Mouse (Mus musculus): Measurements from ENCODE around the gene Vstm2a. TPM values are rescaled to one million over a fixed set of nuclear protein-coding genes. Genes with fewer than 3 reads are reported as not detected.

Vstm2a gene
- not detected in 2 replicates for polyA plus RNA-seq (2012)

DNA sequence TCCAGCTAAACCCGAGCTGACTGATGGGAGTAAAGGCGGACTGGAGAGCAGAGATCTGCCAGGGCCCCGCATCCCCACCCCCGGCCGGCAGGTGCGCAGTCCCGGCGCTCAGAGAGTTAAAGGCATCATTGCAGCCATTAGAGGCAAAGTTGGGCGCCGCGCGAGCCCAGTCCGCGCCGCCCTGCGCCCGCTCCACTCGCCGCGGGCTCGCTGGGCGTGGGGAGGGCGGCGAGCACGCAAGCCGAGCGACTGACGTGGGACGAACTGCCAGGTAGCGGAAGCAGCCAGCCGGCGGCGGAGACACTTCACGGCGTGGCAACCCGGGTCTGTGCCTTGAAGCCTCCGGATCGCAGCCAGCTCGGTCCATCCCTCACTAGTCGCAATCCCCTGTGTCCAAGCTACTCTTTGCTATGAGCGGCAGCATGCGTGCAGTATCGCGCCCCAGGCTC lies at the start of gene Vstm2a:
Gene Vstm2a, plus strand, starts transcription at position 252 of the 449 bp plus-strand sequence.
- no peak for TF ChIP-seq GATA1 (IDR thresholded peaks at IDR 0.05; ENCODE audit: low read length)

- no peak for TF ChIP-seq GATA1 (IDR thresholded peaks at IDR 0.05; ENCODE audit: low read length)
Observed at GRCm38 (mm10) chr11:16257011-16257410, 513 bp upstream of the Vstm2a start.

DNA sequence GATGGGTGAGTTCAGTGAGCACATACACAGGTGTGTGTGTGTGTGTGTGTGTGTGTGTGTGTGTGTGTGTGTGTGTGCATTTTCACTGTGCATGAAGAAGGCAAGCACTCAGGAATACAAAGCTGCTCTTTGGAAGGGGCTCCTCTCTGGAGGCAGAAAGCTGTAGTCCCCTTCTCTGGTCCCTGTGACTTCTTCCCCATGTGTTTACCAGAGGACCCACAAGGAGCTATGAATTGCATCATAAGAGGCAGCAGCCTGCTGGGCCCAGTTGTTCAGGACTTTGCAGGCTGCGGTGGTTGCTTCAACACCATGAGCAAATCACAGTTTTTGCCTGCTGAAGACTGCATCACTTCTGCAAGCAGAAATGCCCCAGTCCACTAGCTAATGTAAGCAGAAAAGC lies 776 bp downstream of the Vstm2a start:
- TF ChIP-seq GATA1 (IDR thresholded peaks at IDR 0.05; ENCODE audit: low read length), result no peak

DNA sequence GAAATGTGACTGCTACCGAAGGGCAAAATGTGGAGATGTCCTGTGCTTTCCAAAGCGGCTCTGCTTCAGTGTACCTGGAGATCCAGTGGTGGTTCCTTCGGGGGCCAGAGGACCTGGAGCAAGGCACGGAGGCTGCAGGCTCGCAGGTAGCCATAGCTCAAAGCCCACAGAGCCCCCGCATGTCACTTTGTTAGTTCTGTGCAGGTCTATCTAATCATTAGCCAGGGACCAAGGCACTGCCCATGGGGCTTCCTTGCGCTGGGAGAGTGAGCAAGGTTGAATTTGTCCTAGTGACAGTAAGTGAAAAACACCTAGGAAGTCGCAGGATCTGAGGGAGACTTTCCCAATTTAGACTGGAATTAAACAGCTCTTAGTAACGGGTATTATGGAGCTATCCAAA lies 2.4 kb downstream of the Vstm2a start:
- TF ChIP-seq GATA1 (IDR thresholded peaks at IDR 0.05; ENCODE audit: low read length), result no peak

- TF ChIP-seq GATA1 (IDR thresholded peaks at IDR 0.05; ENCODE audit: low read length), result no peak
Observed at GRCm38 (mm10) chr11:16260764-16261578, 3.4 kb downstream of the Vstm2a start.

GRCm38 (mm10) chr11:16268396-16268795 lies 10.9 kb downstream of the Vstm2a start:
- no peak for TF ChIP-seq GATA1 (IDR thresholded peaks at IDR 0.05; ENCODE audit: low read length)

- TF ChIP-seq GATA1 (IDR thresholded peaks at IDR 0.05; ENCODE audit: low read length), result no peak
Observed at GRCm38 (mm10) chr11:16290381-16290780, 32.9 kb downstream of the Vstm2a start.

DNA sequence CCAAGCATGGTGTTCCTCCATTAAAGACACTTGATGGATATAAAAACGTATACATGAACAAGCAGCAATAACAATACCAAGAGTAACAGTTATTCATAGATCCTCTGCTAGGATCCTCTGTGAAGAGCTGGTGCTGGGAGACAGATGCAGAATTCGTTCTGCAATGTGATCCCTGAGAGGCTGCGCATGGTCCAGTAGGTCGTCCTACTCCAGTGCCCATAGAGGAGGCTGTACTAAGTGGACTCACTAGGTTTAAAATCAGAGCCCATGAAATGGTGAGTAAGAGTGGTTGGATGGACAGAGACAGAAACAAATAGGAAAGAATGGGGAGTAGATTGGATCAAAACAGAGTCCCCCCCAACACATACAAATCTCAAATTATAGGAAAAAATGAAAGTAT lies 35.4 kb downstream of the Vstm2a start:
- no peak for TF ChIP-seq GATA1 (IDR thresholded peaks at IDR 0.05; ENCODE audit: low read length)

DNA sequence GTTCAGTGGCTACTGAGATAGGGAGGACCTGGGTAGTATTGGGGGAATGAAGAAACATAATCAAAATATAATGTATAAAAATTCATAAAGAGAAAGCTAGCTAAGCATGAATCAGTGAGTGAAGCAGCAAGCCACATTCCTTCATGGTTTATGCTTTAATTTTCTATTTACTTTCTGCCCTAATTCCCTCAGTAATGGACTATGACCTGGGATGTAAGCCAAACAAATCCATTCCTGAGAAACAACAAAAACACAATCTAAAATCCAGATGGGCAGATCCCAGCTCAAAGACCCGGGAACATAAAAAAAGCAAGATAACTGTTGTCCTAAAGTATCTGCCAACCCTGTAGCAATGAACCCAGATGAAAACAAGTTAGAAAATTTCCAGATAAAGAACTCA lies 39.0 kb downstream of the Vstm2a start:
- no peak for TF ChIP-seq GATA1 (IDR thresholded peaks at IDR 0.05; ENCODE audit: low read length)

DNA sequence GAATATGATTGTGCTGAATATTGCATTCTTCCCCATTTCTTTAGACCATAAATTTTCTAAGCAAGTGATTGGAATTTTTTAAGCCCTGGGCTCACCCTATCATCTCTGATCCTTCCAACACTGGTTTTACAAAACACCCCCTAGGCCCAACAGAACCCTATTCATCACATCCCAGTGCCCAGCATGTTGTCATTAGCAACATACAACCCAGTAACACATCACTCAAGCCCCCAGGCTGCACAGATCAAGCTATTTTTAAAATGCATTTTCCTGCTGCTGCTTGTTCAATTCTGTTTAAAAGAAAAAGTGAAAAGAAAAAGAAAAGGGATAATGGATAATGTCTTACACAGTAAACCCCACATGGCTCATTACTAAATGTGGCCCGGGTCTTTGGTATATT lies 42.0 kb downstream of the Vstm2a start:
- no peak for TF ChIP-seq GATA1 (IDR thresholded peaks at IDR 0.05; ENCODE audit: low read length)

GRCm38 (mm10) chr11:16299960-16300359 lies 42.4 kb downstream of the Vstm2a start:
- no peak for TF ChIP-seq GATA1 (IDR thresholded peaks at IDR 0.05; ENCODE audit: low read length)

DNA sequence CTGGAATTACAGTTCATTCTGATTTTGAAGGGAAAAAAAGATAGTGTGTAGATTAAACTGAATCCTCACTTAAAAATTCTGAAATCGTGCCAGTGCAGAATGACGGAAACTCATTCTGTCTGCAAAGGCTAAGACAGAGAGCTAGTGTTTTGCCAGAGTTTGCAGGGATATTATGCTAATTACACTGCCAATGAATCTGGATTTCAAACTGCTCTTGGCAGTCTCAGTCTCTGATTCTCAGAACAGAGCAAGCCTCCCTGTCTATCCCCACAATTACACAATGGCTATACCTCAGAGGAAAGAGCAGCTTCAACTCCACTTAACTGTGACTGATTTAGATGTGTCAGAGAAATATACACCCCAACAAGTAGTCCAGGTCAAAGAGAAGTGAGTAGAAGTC lies 43.2 kb downstream of the Vstm2a start:
- TF ChIP-seq GATA1 (IDR thresholded peaks at IDR 0.05; ENCODE audit: low read length), result no peak

- TF ChIP-seq GATA1 (IDR thresholded peaks at IDR 0.05; ENCODE audit: low read length), result no peak
Observed at GRCm38 (mm10) chr11:16315097-16315496, 57.6 kb downstream of the Vstm2a start.

DNA sequence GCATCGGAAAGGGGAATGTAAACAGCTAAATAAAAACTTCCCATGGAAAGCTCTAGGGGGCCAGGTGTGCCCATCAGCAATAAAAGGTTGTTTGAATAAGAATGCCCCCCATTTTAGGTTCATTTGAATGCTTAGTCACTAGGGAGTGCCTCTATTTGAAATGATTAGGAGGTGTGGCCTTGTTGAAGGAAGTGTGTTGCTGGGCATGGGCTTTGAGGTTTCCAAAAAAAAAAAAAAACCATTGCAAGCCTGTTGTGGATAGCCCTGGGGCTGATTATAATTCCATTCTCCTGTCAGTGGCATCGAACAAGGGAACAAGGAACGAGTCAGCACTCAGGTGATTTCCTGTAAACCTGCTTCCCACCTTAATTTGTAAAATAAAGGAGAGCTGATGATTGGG lies 87.7 kb downstream of the Vstm2a start:
- no peak for TF ChIP-seq GATA1 (IDR thresholded peaks at IDR 0.05; ENCODE audit: low read length)

- TF ChIP-seq GATA1 (IDR thresholded peaks at IDR 0.05; ENCODE audit: low read length), result no peak
Observed at GRCm38 (mm10) chr11:16345676-16346075, 88.2 kb downstream of the Vstm2a start.

DNA sequence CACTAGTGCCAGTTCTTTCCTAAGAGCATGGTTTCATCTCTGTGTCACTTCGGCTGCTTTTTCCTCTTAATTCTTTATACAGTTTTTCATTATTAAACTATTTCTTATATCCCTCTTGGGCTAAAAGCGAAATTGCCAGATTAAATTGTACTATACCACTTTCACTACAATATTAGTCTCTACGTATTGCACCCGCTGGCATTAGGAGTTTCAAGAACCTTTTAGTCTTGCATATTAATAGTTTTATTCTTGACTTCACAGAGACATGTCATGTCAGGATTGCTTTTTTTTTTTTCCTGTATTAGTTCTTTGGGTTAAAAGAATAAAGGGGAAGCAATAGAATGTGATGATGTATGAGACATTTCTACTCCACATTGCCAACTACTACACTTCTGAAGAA lies 94.4 kb downstream of the Vstm2a start:
- TF ChIP-seq GATA1 (IDR thresholded peaks at IDR 0.05; ENCODE audit: low read length), result no peak

- no peak for TF ChIP-seq GATA1 (IDR thresholded peaks at IDR 0.05; ENCODE audit: low read length)
Observed at GRCm38 (mm10) chr11:16354356-16354755, 96.8 kb downstream of the Vstm2a start.
